Comparison of ENCODE assay signal across 26 mouse cellular contexts in genomic region chr7:101886274-101886673, GRCm38 (mm10). TPM values are rescaled to one million over a fixed set of nuclear protein-coding genes. Genes with fewer than 3 reads are reported as not detected.
DNase-seq lines count a peak whose midpoint lies in the region; ATAC-seq and TF ChIP-seq lines count a peak whose summit lies in the region.
"Had no signal": no experiment of that assay in that cellular context is flagged by ENCODE, and none has a peak within 500 bp of the region (broad histone marks: within the 10 kb centered on the region; RNA-seq: fewer than 3 reads in every experiment).

No protein-coding gene starts in this region.

- peak; percentile 91 for ATAC-seq in frontal cortex, adult (ENCODE audit: low TSS enrichment)
- ATAC-seq in megakaryocyte-erythroid progenitor cell, adult 5-6 weeks (replicated peaks; ENCODE audit: low FRiP score, low TSS enrichment, poor library complexity, severe bottlenecking) = no peak
- ATAC-seq: activated CD4-positive, CD25-positive, alpha-beta regulatory T cell, adult 4 months; CD4-positive, CD25-positive, alpha-beta regulatory T cell, adult 4 months; Patski had no signal

- no peak for DNase-seq in frontal cortex, postnatal 25 days (ENCODE audit: low spot score in 2 of 2)
- DNase-seq in ES-E14 (ENCODE audit: low read depth, low spot score) = no peak
- peak; percentile 52 for DNase-seq in brain, adult 2 months (ENCODE audit: low read depth, low spot score)
- DNase-seq in liver = no peak
- DNase-seq: adrenal gland, adult 2 months; adrenal gland, adult 8-10 months; adrenal gland, postnatal 10 days; adrenal gland, postnatal 14 days; adrenal gland, postnatal 25 days; adrenal gland, postnatal 36 days; B cell, adult 2 months; cerebellum, adult 11 months; cerebellum, adult 11-12 months; cerebellum, adult 18-20 months; cerebellum, adult 2 months; cerebellum, adult 8-10 months had no signal

- H3K4me1 ChIP-seq in ES-E14 (ENCODE audit: control insufficient read depth in 2 of 2, insufficient read depth in 2 of 2, low read length in 2 of 2, poor library complexity in 1 of 2) = peaks cover 0 to 5% of the 10 kb centered on the region in 2 experiments; a peak in 1 of 4 replicates

- H3K9ac ChIP-seq in ES-E14 (ENCODE audit: insufficient read depth, low read depth, low read length, poor library complexity, severe bottlenecking) = peak overlapping the region; percentile 5; the same call in 1 of the 2 replicates

- no peaks in the 10 kb centered on the region for H3K36me3 ChIP-seq in ES-E14 (ENCODE audit: control insufficient read depth, insufficient read depth, low read length, poor library complexity, severe bottlenecking)
- H3K36me3 ChIP-seq: G1E had no signal

- no peak overlapping the region for H3K27ac ChIP-seq in ES-E14 (ENCODE audit: insufficient read depth, low read depth, low read length, poor library complexity, severe bottlenecking)

- no peaks in the 10 kb centered on the region for H3K9me3 ChIP-seq in ES-E14 (ENCODE audit: control insufficient read depth, insufficient read depth, low read depth, low read length)
- H3K9me3 ChIP-seq: G1E had no signal

- no peak overlapping the region for H3K4me3 ChIP-seq in ES-E14 (ENCODE audit: insufficient read depth in 1 of 2, low read depth in 1 of 2, low read length in 2 of 2, poor library complexity in 1 of 2, severe bottlenecking in 1 of 2)

- in situ Hi-C loops in ES-E14 (cut with MboI; ENCODE audit: low sequenced_read_pairs in 2 of 2, unreplicated experiment in 2 of 2) = no loop called here

TF ChIP-seq in ES-E14, 5 proteins besides CTCF, POLR2A, EP300 and RAD21:
- TF ChIP-seq MAFK (IDR thresholded peaks at IDR 0.05; ENCODE audit: insufficient read depth, low read depth, low read length) (no peak), CHD2 (IDR thresholded peaks at IDR 0.05; ENCODE audit: low read depth, low read length) (no peak), ZNF384 (IDR thresholded peaks at IDR 0.05; ENCODE audit: low read depth, low read length) (no peak), ZC3H11A (IDR thresholded peaks at IDR 0.05; ENCODE audit: borderline replicate concordance, low read depth, low read length) (no peak), HCFC1 (IDR thresholded peaks at IDR 0.05; ENCODE audit: borderline replicate concordance, insufficient read depth, low read length) (no peak)
TF ChIP-seq in ES-E14: peak in this region for 0.

RNA-seq across cellular contexts. Expression of gene Folr1, which starts 15.7 kb away (rescaled TPM):
- 536 and 562 TPM in 2 replicates for total RNA-seq in ES-E14 (2012; rRNA removed)
- total RNA-seq in megakaryocyte-erythroid progenitor cell, adult 5-6 weeks (2014; fragmentation: Nextera tagmentation) = 1.3 TPM in 1 of 2 replicates, not detected in the other
- not detected in 2 replicates for total RNA-seq in megakaryocyte-erythroid progenitor cell, adult 5-6 weeks (2017)

RNA-seq across cellular contexts. Expression of gene Lamtor1, which starts 19.4 kb away (rescaled TPM):
- 90.8 and 106 TPM in 2 replicates for total RNA-seq in ES-E14 (2012; rRNA removed)
- 47.6 and 53.1 TPM in 2 replicates for total RNA-seq in megakaryocyte-erythroid progenitor cell, adult 5-6 weeks (2014; fragmentation: Nextera tagmentation)
- total RNA-seq in megakaryocyte-erythroid progenitor cell, adult 5-6 weeks (2017) = 48.8 and 57.6 TPM in 2 replicates

RNA-seq across cellular contexts. Expression of gene Tomt, which starts 19.9 kb away (rescaled TPM):
- 1.9 and 3.0 TPM in 2 replicates for total RNA-seq in ES-E14 (2012; rRNA removed)
- 0.12 TPM in 1 of 2 replicates, not detected in the other for total RNA-seq in megakaryocyte-erythroid progenitor cell, adult 5-6 weeks (2014; fragmentation: Nextera tagmentation)
- 0.23 TPM in 1 of 2 replicates, not detected in the other for total RNA-seq in megakaryocyte-erythroid progenitor cell, adult 5-6 weeks (2017)
- total RNA-seq: adrenal gland, adult 18-20 months; adrenal gland, adult 2 months; adrenal gland, adult 8-10 months; adrenal gland, postnatal 14 days; adrenal gland, postnatal 25 days; adrenal gland, postnatal 36 days; adrenal gland, postnatal 4 days had no signal

RNA-seq across cellular contexts. Expression of gene Anapc15, which starts 22.8 kb away (rescaled TPM):
- total RNA-seq in ES-E14 (2012; rRNA removed) = 105 and 123 TPM in 2 replicates
- total RNA-seq in megakaryocyte-erythroid progenitor cell, adult 5-6 weeks (2014; fragmentation: Nextera tagmentation) = 131 and 132 TPM in 2 replicates
- total RNA-seq in megakaryocyte-erythroid progenitor cell, adult 5-6 weeks (2017) = 85.3 and 93.1 TPM in 2 replicates

RNA-seq across cellular contexts. Expression of gene Folr2, which starts 29.3 kb away (rescaled TPM):
- 4.2 and 4.3 TPM in 2 replicates for total RNA-seq in ES-E14 (2012; rRNA removed)
- total RNA-seq in megakaryocyte-erythroid progenitor cell, adult 5-6 weeks (2014; fragmentation: Nextera tagmentation) = not detected in 2 replicates
- not detected in 2 replicates for total RNA-seq in megakaryocyte-erythroid progenitor cell, adult 5-6 weeks (2017)
- total RNA-seq: CH12.LX, G1E, MEL had no signal

Comparison
In these comparisons a context has a peak if more than half of its experiments do, and no peak if none do; other contexts are left out.
1. RNA of gene Folr1, which starts 15.7 kb away (total RNA-seq): 536 to 562 TPM in ES-E14; 1.3 TPM in megakaryocyte-erythroid progenitor cell, adult 5-6 weeks; every median in the first group is over 100 times any median in the second.